Mouse (Mus musculus) T-helper 1 cell (primary cell): ENCODE results near the gene Gpr132.

ENCODE experiments used
- in situ Hi-C: fragments of 300-600 bp; cut with MboI, MseI; formaldehyde crosslinking; loops from one replicate; pipeline ENCODE4 v1.15.1; 2025; ENCODE audit warnings: high pct_unique_total_duplicates

The Gpr132 gene

DNA sequence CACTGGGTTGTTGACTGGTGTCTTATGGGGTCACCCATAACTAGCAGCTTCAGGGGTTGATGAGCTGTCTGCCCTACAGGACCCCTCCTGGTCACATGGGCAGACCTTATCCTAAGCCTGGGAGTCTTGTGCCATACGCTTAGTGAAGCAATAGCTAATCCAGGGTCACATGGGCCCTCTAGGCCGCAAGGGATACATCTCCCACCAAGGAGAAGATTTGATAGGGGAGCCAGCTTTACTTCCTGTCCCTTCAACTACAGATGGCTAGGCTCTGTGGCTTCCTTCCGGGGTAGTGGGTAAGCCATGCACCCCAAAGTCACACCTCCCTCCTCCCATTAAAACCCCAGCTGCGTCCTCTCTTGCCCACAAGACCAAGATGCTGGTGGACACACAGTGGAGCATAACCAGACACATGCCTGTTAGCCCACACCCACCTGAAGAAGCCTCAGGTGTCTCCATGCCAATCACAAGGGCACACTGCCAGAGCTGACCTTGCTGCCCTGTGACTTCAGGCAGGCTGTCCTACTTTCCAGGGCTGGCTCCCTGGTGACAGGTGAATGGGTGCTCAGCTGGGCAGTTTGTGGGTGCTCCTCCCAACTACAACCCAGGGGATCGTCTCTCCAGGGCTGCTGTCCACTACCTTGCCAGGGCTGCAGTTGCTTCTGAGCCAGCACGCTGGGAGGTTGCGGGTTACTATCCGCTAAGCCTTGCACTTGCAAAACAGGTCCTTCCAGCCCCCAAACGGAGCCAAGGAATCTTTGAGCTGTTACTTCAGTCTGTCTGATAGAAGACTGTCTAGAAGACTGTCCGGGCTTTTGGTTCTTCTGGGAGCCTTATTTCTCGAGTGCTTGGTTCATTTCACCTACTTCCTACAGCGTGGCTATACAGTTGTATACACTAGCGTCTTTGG is at the start of gene Gpr132:
Gpr132 (minus strand) TSS at position 51 of the 910 bp plus-strand sequence.
- in situ Hi-C loops: no loop called here

DNA sequence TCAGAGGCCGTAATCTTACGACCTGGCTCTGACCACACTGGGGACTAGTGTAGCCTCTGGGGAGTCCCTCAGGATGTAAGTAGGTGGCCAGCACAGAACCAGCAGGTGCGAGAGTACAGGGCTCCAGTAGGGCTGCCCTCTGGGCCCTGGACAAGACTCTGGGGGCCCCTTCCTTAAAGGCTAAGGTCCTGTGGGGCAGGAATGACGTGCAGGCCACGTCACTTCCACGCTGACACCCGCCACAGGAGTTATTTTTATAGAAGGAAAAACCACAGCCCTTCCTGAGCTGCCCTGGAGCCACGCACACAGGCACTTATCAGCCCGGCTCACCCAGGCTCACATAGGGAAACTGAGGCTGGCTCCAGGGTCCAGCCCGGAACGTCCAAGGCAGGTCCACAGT is 49.5 kb upstream of the Gpr132 start:
- in situ Hi-C loops: loop anchor here (25.0 kb wide), 1 partner anchor 805 kb away; the partner anchor contains the start of gene Aspg

DNA sequence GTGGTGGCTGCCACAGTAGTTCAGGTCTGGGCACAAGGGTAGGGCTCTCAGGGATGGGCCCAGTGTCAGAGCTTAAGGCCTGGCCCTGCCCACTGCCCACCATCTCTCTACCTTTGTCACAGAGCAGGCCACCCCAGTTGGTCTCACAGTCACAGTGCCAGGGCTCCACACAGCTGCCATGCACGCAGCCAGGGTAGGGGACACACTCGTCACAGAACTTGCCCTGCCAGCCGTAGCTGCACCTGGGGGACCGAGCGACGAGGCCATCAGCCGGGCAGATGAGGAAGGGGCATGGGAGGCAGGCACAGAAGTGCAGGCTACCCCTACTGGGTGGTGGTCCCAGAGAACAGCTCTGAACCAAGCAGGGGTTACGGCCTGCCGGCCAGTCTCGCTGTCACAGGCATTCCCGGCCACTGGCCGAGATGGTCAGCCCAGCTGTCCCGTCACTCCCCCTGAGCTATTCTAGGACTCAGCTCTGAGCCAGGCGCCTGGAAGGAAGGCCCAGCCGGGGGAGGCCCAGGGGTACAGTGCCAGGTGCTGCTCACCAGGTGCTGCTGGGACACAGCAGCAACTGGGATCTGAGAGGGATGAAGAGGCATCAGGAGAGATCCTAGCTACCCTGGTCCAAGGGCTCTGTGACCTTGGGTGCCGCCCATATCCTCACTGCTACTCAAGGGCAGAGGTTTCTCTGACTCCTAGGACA is 48.8 kb upstream of the Gpr132 start:
- in situ Hi-C loops: loop anchor here (25.0 kb wide), 1 partner anchor 805 kb away; the partner anchor contains the start of gene Aspg

GRCm38 (mm10) chr12:112915587-112915986 is 47.6 kb upstream of the Gpr132 start:
- in situ Hi-C loops: loop anchor here (25.0 kb wide), 1 partner anchor 803 kb away; the partner anchor contains the start of gene Aspg

DNA sequence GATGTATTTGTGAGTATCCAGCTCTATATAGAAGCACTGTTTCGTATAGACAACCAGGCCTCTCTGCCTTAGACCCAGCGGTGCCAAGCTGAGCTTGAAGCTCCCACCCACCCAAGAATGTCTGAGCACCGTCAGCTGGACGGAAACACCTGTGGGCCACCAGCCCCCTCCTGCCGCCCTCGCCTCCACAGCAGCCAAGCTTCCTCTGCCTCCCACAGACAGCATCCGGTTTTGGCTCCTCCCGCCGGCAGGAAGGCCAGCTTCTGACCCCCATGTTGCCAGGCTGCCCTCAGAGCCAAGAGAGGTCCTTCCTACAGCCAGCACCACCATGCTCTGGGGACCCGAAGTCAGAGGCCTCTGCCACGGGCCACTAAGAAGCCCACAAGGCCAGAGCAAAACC is 46.5 kb upstream of the Gpr132 start:
- in situ Hi-C loops: loop anchor here (25.0 kb wide), 1 partner anchor 802 kb away; the partner anchor contains the start of gene Aspg

DNA sequence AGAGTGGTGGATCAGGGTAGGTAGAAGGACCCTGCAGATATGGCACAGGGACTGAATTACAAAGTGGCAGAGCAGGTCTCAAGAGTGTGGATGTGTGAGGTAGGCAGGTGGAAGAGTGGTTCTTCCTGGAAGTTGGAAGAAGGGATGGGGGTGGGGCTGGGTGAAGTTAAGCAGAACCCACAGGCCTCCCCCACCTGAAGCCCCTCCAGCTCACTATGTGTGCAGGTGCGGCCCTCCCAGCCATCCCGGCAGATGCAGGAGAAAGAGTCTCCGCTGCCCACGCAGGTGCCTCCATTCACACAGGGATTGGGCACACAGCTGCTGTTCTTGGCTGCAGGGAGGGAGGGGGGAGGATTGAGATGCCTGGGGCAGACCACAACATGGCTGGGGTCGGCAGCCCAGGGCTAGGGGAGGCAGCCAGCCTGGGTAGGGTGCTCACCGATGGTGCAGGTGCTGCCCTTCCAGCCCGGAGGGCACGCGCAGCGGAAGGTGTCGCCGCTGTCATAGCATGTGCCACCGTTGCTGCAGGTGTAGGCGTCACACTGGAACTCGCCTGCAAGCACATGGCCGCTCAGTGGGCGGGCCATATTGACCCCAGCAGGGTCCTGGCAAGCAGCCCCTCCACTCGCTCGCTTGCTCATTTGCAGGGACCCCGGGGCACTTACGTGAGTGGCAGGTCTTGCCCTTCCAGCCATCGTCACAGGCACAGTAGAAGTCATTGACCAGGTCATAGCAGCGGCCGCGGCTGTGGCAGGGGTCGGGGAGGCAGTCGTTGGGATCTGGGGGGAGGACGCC is 45.1 kb upstream of the Gpr132 start:
- in situ Hi-C loops: loop anchor here (25.0 kb wide), 1 partner anchor 801 kb away; the partner anchor contains the start of gene Aspg

DNA sequence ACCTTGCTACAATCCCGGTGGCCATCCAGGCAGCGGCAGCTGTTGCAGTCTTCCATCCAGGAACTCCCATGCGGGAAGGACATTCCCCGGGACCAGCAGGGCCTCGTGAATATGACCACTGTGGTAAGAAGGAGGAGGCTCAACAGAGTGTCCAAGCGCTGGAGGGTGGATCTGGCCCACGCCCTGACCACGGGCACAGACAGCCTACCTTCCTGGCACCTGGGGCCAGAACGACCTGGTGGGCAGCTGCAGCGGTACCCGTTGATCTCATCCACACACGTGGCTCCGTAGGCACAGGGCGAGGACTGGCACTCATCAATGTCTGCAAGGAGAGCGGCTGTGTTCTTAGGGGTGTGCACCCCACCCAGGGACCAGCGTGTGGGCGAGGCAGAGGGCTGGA is 43.7 kb upstream of the Gpr132 start:
- in situ Hi-C loops: loop anchor here (25.0 kb wide), 1 partner anchor 799 kb away; the partner anchor contains the start of gene Aspg

GRCm38 (mm10) chr12:112908991-112909390 is 41.0 kb upstream of the Gpr132 start:
- in situ Hi-C loops: loop anchor here (25.0 kb wide), 1 partner anchor 797 kb away; the partner anchor contains the start of gene Aspg

- in situ Hi-C loops: loop anchor here (25.0 kb wide), 1 partner anchor 793 kb away; the partner anchor contains the start of gene Aspg
These were observed 37.0 kb upstream of the Gpr132 start for GRCm38 (mm10) chr12:112905001-112905400.

DNA sequence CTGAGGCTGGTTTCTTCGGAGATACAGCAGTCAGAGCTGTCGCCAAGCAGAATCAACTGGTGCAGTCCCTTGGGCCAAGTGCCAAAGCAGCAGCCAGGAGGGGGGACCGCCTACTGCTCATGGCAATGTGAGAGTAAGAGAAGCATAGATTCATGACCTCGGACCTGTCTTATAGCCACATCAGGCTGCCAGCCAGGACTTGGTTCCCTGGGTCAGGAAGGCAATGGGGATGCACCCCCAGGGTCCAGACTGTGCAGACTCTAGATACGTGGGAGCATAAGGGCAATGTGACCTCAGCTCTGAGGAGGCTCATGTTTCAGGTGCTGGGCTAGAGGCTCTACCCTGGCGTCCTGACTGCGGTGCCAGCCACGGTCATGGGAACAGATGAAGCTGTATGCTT is 35.9 kb upstream of the Gpr132 start:
- in situ Hi-C loops: loop anchor here (25.0 kb wide), 1 partner anchor 792 kb away; the partner anchor contains the start of gene Aspg

GRCm38 (mm10) chr12:112900641-112901040 is 32.6 kb upstream of the Gpr132 start:
- in situ Hi-C loops: loop anchor here (25.0 kb wide), 1 partner anchor 788 kb away; the partner anchor contains the start of gene Aspg

DNA sequence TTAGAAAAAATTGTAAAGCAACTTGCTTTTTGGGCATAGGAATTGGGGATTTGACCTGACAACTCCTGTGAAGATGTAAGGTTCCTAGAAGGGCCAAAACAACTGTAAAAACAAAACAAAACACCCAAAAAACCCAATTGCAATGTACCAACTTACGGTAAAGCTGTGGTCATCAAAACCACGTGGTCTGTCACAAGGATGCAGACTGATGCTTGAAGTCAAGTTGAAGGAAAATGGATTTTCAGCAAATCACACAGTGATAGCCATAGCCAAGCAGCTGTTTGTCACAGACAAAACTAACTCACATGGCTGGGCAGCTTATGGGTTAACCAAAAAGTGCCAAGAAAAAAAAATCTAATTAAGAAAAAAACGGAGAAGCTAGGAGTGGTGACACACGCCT is 30.9 kb upstream of the Gpr132 start:
- in situ Hi-C loops: no loop called here

- in situ Hi-C loops: no loop called here
These were observed 30.3 kb upstream of the Gpr132 start for GRCm38 (mm10) chr12:112898351-112898750.

DNA sequence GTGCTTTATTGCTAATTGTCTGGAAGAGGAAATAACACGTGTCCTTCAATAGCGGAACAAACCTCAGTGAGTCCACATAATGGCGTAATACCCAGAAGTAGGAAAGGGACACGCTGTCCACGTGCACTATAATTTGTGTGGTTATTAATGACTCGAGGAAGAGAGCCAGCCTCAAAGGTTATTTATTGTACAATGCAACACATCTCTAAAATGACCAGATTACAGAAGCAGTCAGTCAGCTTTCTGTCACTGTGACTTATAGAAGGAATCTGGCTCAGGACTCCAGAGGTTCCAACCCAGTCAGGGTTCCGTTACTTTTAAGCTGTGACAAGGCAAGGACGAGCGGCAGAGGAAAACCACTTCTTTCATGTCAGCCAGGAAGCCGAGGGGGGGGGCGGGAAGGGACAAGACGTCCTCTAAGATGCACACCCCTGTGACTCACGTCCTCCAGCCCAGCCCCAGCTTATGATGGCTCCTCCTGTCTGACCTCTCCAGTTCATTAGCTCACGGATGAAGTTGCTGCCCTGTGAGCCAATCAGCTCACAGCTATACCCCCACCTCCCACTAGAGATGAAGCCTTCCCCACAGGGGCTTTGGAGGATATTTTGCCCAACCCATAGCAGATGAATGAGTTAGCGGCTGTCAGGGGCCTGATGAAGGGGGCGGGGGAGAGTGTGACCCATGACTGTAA is 29.6 kb upstream of the Gpr132 start:
- in situ Hi-C loops: no loop called here

GRCm38 (mm10) chr12:112894969-112895368 is 26.9 kb upstream of the Gpr132 start:
- in situ Hi-C loops: no loop called here

DNA sequence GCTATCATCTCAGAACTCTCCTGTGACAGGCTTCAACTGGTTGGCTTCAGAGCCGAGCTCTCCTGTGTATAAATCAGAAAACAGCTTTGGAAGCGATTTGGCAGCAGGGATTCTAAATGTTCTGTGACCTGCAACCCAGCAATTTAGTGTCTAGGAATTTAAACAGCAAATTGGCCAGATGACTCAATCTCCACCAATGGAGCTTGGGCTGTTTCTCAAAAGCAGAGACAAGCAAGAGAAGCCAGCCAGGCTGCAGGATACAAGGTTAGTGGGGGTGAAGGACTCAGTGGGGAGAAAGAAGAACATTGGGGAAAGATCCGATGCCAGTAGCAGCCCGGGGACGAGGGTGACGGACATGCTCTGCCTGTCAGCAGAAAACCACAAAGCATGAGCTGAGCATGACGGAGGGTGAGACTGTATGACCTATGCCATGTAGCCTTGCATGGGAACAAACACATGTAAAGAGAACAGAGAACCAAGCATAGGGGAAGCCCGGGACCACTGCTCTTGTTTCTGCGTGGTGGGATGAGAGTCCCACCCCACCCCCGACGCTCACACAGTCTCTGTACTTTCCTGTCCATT is 26.4 kb upstream of the Gpr132 start:
- in situ Hi-C loops: no loop called here

DNA sequence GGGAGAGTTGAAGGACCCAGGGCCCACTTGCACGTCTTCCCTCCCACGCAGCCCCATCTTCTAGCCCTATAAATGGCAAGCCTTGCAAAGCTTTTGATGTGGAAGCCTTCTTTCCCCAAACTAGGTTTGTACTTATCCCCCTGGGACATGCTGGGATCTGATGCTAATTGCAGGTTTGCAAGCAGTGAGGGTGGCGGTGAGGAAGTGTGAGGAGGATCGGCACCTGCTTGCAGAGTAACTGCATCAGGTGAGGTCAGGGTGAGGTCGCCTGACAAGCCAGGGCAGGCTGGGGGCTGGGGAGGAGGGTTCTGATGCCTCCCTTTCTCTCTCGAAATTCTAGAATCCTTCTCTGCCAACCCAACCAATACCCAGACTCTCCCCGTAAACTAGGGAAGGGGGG is 17.4 kb upstream of the Gpr132 start:
- in situ Hi-C loops: no loop called here

GRCm38 (mm10) chr12:112881301-112881815 is 13.3 kb upstream of the Gpr132 start:
- in situ Hi-C loops: no loop called here

DNA sequence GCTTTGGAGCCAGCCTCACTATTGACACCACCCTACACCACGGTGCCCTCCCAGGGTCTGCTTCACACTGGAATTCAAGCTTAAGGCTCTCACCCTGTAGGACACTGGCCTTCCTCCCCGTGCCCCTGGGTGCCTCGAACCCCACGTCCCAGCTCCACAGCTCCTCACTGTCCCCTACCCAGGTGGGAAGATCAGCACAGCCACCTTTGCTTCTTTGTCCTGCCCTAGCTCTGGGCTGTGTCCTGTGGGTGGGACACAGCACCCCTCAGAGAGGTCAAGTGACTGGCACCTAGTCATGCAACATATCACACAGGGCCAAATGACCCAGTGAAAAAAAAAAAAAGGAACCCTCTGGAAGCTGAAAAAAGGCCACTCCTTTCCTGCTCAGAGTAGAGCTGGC is 12.6 kb upstream of the Gpr132 start:
- in situ Hi-C loops: no loop called here

DNA sequence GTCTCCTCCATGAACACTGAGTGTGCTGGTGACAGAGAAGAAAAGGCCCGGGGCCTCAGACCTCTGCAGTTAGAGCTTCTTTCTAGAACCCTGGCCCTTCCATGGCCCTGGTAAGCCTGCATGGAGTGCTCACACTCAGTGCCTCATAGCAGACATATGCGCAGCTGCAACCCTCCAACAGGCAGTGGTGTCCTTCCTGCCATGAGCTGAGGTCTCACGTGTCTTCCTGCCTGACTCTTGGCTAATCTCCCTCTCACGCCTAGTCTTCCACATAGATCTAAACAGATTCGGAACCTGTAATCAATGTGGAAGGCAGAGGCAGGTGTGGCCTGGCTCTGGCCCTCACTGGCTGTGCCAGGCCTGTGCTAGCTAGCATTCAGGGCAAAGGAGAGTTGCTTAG is 11.7 kb upstream of the Gpr132 start:
- in situ Hi-C loops: no loop called here
